Mouse (Mus musculus): ENCODE measurements around the gene Cd80. TPM values are rescaled to one million over a fixed set of nuclear protein-coding genes. Genes with fewer than 3 reads are reported as not detected.

The Cd80 gene
- total and polyA plus RNA-seq, 3 experiments = 0.04 to 0.38 TPM; not detected in 1

GRCm38 (mm10) chr16:38466089-38466488, 10.7 kb downstream of the Cd80 start:
- Histone ChIP-seq H3K27ac (ENCODE audit: control insufficient read depth, low read depth, low read length) (no peak overlapping the region), H3K9me3 (replicated peaks; ENCODE audit: insufficient read depth, low read length) (no peaks in the 10 kb centered on the region), H3K4me1 (ENCODE audit: control insufficient read depth in 1 of 2, insufficient read depth in 2 of 2, low read length in 2 of 2) (peaks cover 0 to 7% of the 10 kb centered on the region in 2 experiments; a peak in 2 of 4 replicates), H3K4me3 (ENCODE audit: control insufficient read depth in 1 of 2, insufficient read depth in 1 of 2, low read depth in 2 of 2, low read length in 2 of 2) (no peak overlapping the region), H3K27me3 (ENCODE audit: control insufficient read depth in 1 of 2, insufficient read depth in 2 of 2, low read length in 2 of 2) (no peaks in the 10 kb centered on the region), H3K79me2 (ENCODE audit: control insufficient read depth, insufficient read depth, low read length, poor library complexity) (no peaks in the 10 kb centered on the region), H3K9ac (ENCODE audit: control insufficient read depth, low read depth, low read length, poor library complexity, severe bottlenecking) (no peak overlapping the region), H3K36me3 (ENCODE audit: control insufficient read depth in 1 of 2, insufficient read depth in 2 of 2, low read length in 2 of 2) (0 out of 4 replicates have a peak, but pooled peaks cover 0 to 2% of the 10 kb centered on the region in 2 experiments)
- TF ChIP-seq RCOR1 (IDR thresholded peaks at IDR 0.05; ENCODE audit: low read depth, low read length) = no peak
- no peak for DNase-seq (ENCODE audit: low read depth, low spot score)

DNA sequence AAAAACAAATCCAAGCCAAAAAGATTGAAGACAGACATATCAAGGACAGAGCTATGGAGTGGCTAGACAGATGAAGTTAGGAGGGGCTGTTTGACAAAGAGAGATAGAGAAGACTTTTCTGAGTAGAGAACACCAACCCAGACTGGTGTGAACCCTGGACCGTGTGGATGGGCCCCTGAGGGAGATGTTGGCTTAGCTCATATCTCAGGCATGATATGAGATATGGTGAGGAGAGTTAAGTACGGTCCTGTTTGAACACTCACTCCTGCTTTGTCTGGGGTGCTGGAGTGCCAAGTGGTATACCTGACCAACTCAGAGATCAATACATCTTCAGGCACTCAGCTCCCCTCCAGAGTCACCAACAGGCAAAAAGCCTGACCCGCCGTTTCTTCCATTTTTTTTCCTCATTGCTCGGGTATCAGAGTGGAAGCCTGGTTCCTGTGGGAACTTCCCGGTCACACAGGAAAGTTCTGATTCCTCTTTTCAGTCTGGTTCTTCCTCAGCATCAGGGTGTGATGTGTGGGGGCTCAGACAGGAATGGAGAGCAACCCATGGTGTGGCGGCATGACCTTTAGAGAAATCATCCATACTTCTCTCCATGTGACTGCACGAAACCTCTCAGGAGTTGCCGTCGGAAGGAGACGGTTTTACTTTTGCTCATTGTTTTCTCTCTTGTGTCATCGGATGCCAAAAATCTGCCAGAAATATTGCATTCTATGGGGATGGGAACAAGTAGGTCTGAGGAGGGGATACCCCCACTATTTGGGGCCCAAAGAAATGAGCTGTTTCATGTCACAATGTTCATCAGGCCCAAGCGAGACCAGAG, 11.9 kb downstream of the Cd80 start:
- no peaks in the 10 kb centered on the region for H3K9me3 ChIP-seq (replicated peaks; ENCODE audit: insufficient read depth, low read length)
- peaks cover 0 to 9% of the 10 kb centered on the region in 2 experiments; a peak in 1 of 4 replicates for H3K36me3 ChIP-seq (ENCODE audit: control insufficient read depth in 1 of 2, insufficient read depth in 2 of 2, low read length in 2 of 2)
- no peaks in the 10 kb centered on the region for H3K27me3 ChIP-seq (ENCODE audit: control insufficient read depth in 1 of 2, insufficient read depth in 2 of 2, low read length in 2 of 2)
- no peak for TF ChIP-seq JUND (IDR thresholded peaks at IDR 0.05; ENCODE audit: low read depth, low read length)
- TF ChIP-seq CHD2 (IDR thresholded peaks at IDR 0.05; ENCODE audit: low read length) = no peak
- TF ChIP-seq CTCF (IDR thresholded peaks at IDR 0.05 in 2 of 3, conservative IDR thresholded peaks at IDR 0.05 in 1 of 3; ENCODE audit: control insufficient read depth in 1 of 3, insufficient read depth in 1 of 3, low read depth in 2 of 3, low read length in 3 of 3, poor library complexity in 1 of 3, severe bottlenecking in 1 of 3) = no peak
- no peak for TF ChIP-seq EP300 (IDR thresholded peaks at IDR 0.05; ENCODE audit: low read depth in 1 of 2, low read length in 2 of 2)
- no peak for TF ChIP-seq TCF12 (IDR thresholded peaks at IDR 0.05; ENCODE audit: low read depth, low read length)
- TF ChIP-seq GATA1 (IDR thresholded peaks at IDR 0.05; ENCODE audit: low read depth, low read length) = no peak; the same call in 1 of the 2 replicates
- TF ChIP-seq KAT2A (conservative IDR thresholded peaks at IDR 0.05; ENCODE audit: low read depth, low read length) = no peak
- TF ChIP-seq ZC3H11A (IDR thresholded peaks at IDR 0.05; ENCODE audit: low read depth, low read length) = no peak
- no peak for TF ChIP-seq MAX (IDR thresholded peaks at IDR 0.05; ENCODE audit: low read length)
- no peak for TF ChIP-seq E2F4 (IDR thresholded peaks at IDR 0.05; ENCODE audit: borderline replicate concordance, low read depth, low read length)
- TF ChIP-seq POLR2AphosphoS5 (IDR thresholded peaks at IDR 0.05; ENCODE audit: borderline replicate concordance, low read depth, low read length) = no peak
- H3K27ac ChIP-seq (ENCODE audit: control insufficient read depth, low read depth, low read length) = no peak overlapping the region
- DNase-seq (ENCODE audit: low read depth, low spot score) = no peak
- no peak overlapping the region for H3K4me3 ChIP-seq (ENCODE audit: control insufficient read depth in 1 of 2, insufficient read depth in 1 of 2, low read depth in 2 of 2, low read length in 2 of 2)
- H3K4me1 ChIP-seq (ENCODE audit: control insufficient read depth in 1 of 2, insufficient read depth in 2 of 2, low read length in 2 of 2) = peaks cover 0 to 12% of the 10 kb centered on the region in 2 experiments; a peak in 2 of 4 replicates
- H3K79me2 ChIP-seq (ENCODE audit: control insufficient read depth, insufficient read depth, low read length, poor library complexity) = no peaks in the 10 kb centered on the region
- no peak overlapping the region for H3K9ac ChIP-seq (ENCODE audit: control insufficient read depth, low read depth, low read length, poor library complexity, severe bottlenecking)
